Mouse (Mus musculus) inflammation-experienced regulatory T-cells, adult 6 months (primary cell): ENCODE measurements around the gene Bcl2l14. TPM values are rescaled to one million over a fixed set of nuclear protein-coding genes. Genes with fewer than 3 reads are reported as not detected.

Experiments
- ATAC-seq: one replicate; pipeline ENCODE4 v1.8.0; 2017
- polyA plus RNA-seq, 3 experiments: library from polyadenylated mRNA; unstranded; fragments of 100-300 nt; shearing (Covaris generic); gene quantifications; one replicate each; pipeline ENCODE4 v1.2.1; 2017

The Bcl2l14 gene
- polyA plus RNA-seq, 3 experiments from 2014 or later = 0.79 to 2.6 (median 1.1) TPM

- no peak for ATAC-seq
Observed at GRCm38 (mm10) chr6:134403684-134404070, 7.6 kb downstream of the Bcl2l14 start.

GRCm38 (mm10) chr6:134407226-134407625, 11.1 kb downstream of the Bcl2l14 start:
- ATAC-seq = no peak

GRCm38 (mm10) chr6:134413706-134414531, 17.8 kb downstream of the Bcl2l14 start:
- peak; percentile 98 for ATAC-seq

GRCm38 (mm10) chr6:134414532-134414883, 18.4 kb downstream of the Bcl2l14 start:
- no peak for ATAC-seq

- ATAC-seq = no peak
Observed at GRCm38 (mm10) chr6:134416556-134417105, 20.5 kb downstream of the Bcl2l14 start.

- ATAC-seq = no peak
Observed at GRCm38 (mm10) chr6:134417886-134418285, 21.8 kb downstream of the Bcl2l14 start.

- ATAC-seq = no peak
Observed at GRCm38 (mm10) chr6:134420375-134420774, 24.3 kb downstream of the Bcl2l14 start.

- no peak for ATAC-seq
Observed at GRCm38 (mm10) chr6:134421921-134422320, 25.8 kb downstream of the Bcl2l14 start.

GRCm38 (mm10) chr6:134425216-134425717, 29.1 kb downstream of the Bcl2l14 start:
- peak; percentile 70 for ATAC-seq

GRCm38 (mm10) chr6:134427165-134427564, 31.0 kb downstream of the Bcl2l14 start:
- no peak for ATAC-seq

GRCm38 (mm10) chr6:134428455-134428854, 32.3 kb downstream of the Bcl2l14 start:
- ATAC-seq = no peak

- no peak for ATAC-seq
Observed at GRCm38 (mm10) chr6:134430161-134430799, 34.2 kb downstream of the Bcl2l14 start.

- ATAC-seq = no peak
Observed at GRCm38 (mm10) chr6:134431583-134431982, 35.5 kb downstream of the Bcl2l14 start.

- no peak for ATAC-seq
Observed at GRCm38 (mm10) chr6:134433281-134433680, 37.2 kb downstream of the Bcl2l14 start.

- ATAC-seq = no peak
Observed at GRCm38 (mm10) chr6:134434044-134434443, 37.9 kb downstream of the Bcl2l14 start.

GRCm38 (mm10) chr6:134434866-134435390, 38.8 kb downstream of the Bcl2l14 start:
- no peak for ATAC-seq

- ATAC-seq = peak; percentile 21
Observed at GRCm38 (mm10) chr6:134436955-134437354, 40.8 kb downstream of the Bcl2l14 start.

- no peak for ATAC-seq
Observed at GRCm38 (mm10) chr6:134439401-134440021, 43.4 kb downstream of the Bcl2l14 start.

GRCm38 (mm10) chr6:134440023-134440422, 43.9 kb downstream of the Bcl2l14 start:
- no peak for ATAC-seq

GRCm38 (mm10) chr6:134441716-134442115, 45.6 kb downstream of the Bcl2l14 start:
- ATAC-seq = no peak

GRCm38 (mm10) chr6:134442219-134442618, 46.1 kb downstream of the Bcl2l14 start:
- no peak for ATAC-seq

- no peak for ATAC-seq
Observed at GRCm38 (mm10) chr6:134443198-134443904, 47.2 kb downstream of the Bcl2l14 start.
